Mouse (Mus musculus): ENCODE data around the gene Slc26a8. TPM values are rescaled to one million over a fixed set of nuclear protein-coding genes. Genes with fewer than 3 reads are reported as not detected.

Gene Slc26a8
- total and polyA plus RNA-seq, 2 experiments from 2014 or later, result 1.8 to 4.4 TPM

- H3K9ac ChIP-seq (replicated peaks; ENCODE audit: low read length, poor library complexity, severe bottlenecking), result no peak overlapping the region
- ATAC-seq (ENCODE audit: low FRiP score) (no peak), DNase-seq (ENCODE audit: low spot score) (no peak)
- H3K9me3 ChIP-seq (ENCODE audit: low read length), result no peaks in the 10 kb centered on the region
- no peak for TF ChIP-seq CTCF (IDR thresholded peaks at IDR 0.05)
- WGBS, result 88% methylated on average over 2 of the region's 2 CpGs
- H3K4me2 ChIP-seq (ENCODE audit: low read depth, low read length, poor library complexity, severe bottlenecking), result no peak overlapping the region
- no peak overlapping the region for H3K4me3 ChIP-seq (ENCODE audit: low read depth, low read length)
- H3K36me3 ChIP-seq (ENCODE audit: insufficient read depth, low read length), result no peaks in the 10 kb centered on the region
- no peaks in the 10 kb centered on the region for H3K27me3 ChIP-seq (ENCODE audit: insufficient read depth, low read length)
- H3K4me1 ChIP-seq (ENCODE audit: insufficient read depth, low read length), result 0 out of 2 replicates have a peak, but pooled peaks cover 3% of the 10 kb centered on the region
- H3K27ac ChIP-seq (ENCODE audit: low read depth, low read length), result no peak overlapping the region
Measured at GRCm38 (mm10) chr17:28702646-28703045, 12.6 kb upstream of the Slc26a8 start.

DNA sequence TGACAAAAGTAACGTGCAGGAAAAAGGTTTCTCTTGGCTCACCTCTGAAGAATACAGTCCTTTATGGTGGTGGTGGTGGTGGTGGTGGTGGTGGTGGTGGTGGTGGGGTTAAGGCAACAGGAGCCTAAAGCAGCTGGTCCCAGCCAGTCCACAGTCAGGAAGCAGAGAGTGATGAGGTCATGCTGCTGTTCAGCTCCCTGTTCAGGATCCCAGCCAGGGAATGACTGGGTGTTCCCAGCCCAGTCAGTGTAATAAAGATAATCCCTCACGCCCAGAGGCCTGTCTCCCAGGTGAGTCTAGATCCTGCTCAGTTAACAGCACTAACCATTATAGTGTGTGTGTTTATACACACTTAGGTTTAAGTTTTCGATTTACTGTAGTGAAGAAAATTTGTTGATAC, 11.7 kb upstream of the Slc26a8 start:
- no peak for TF ChIP-seq CTCF (IDR thresholded peaks at IDR 0.05)
- no peaks in the 10 kb centered on the region for H3K27me3 ChIP-seq (ENCODE audit: insufficient read depth, low read length)
- no peak for DNase-seq (ENCODE audit: low spot score)
- H3K27ac ChIP-seq (ENCODE audit: low read depth, low read length), result no peak overlapping the region
- no peak overlapping the region for H3K4me2 ChIP-seq (ENCODE audit: low read depth, low read length, poor library complexity, severe bottlenecking)
- ATAC-seq (ENCODE audit: low FRiP score), result no peak
- H3K36me3 ChIP-seq (ENCODE audit: insufficient read depth, low read length), result no peaks in the 10 kb centered on the region
- WGBS, result 90% methylated on average over 3 of the region's 3 CpGs
- no peaks in the 10 kb centered on the region for H3K9me3 ChIP-seq (ENCODE audit: low read length)
- H3K4me1 ChIP-seq (ENCODE audit: insufficient read depth, low read length), result 0 out of 2 replicates have a peak, but pooled peaks cover 3% of the 10 kb centered on the region
- H3K9ac ChIP-seq (replicated peaks; ENCODE audit: low read length, poor library complexity, severe bottlenecking), result no peak overlapping the region
- H3K4me3 ChIP-seq (ENCODE audit: low read depth, low read length), result no peak overlapping the region

DNA sequence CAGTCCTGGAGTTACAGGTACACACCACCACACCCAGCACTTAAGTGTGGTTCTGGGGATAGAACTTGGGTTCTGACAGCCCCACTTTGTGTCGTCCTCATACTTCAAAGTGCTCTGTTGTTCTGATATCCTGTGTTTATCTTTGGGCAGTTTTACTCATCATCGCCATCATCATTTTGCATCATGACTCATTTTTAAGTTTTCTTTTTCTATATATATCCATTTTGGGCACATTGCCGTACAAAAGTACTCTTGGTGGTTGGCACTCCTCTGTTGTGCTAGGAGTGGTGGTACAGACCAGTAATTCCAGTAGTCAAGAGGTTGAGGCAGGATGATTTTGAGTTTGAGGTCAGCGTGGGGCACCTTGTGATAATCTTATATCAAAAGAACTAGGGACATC, 11.1 kb upstream of the Slc26a8 start:
- no peaks in the 10 kb centered on the region for H3K27me3 ChIP-seq (ENCODE audit: insufficient read depth, low read length)
- no peak overlapping the region for H3K4me3 ChIP-seq (ENCODE audit: low read depth, low read length)
- H3K9ac ChIP-seq (replicated peaks; ENCODE audit: low read length, poor library complexity, severe bottlenecking), result no peak overlapping the region
- H3K36me3 ChIP-seq (ENCODE audit: insufficient read depth, low read length), result no peaks in the 10 kb centered on the region
- 0 out of 2 replicates have a peak, but pooled peaks cover 6% of the 10 kb centered on the region for H3K4me1 ChIP-seq (ENCODE audit: insufficient read depth, low read length)
- ATAC-seq (ENCODE audit: low FRiP score) (no peak), DNase-seq (ENCODE audit: low spot score) (no peak)
- no peak for TF ChIP-seq CTCF (IDR thresholded peaks at IDR 0.05)
- H3K9me3 ChIP-seq (ENCODE audit: low read length), result no peaks in the 10 kb centered on the region
- WGBS, result 93% methylated on average over 4 of the region's 4 CpGs
- H3K27ac ChIP-seq (ENCODE audit: low read depth, low read length), result no peak overlapping the region
- H3K4me2 ChIP-seq (ENCODE audit: low read depth, low read length, poor library complexity, severe bottlenecking), result no peak overlapping the region

- no peak overlapping the region for H3K9ac ChIP-seq (replicated peaks; ENCODE audit: low read length, poor library complexity, severe bottlenecking)
- no peak overlapping the region for H3K27ac ChIP-seq (ENCODE audit: low read depth, low read length)
- DNase-seq (ENCODE audit: low spot score), result no peak
- no peaks in the 10 kb centered on the region for H3K27me3 ChIP-seq (ENCODE audit: insufficient read depth, low read length)
- no peak for TF ChIP-seq CTCF (IDR thresholded peaks at IDR 0.05)
- no peaks in the 10 kb centered on the region for H3K36me3 ChIP-seq (ENCODE audit: insufficient read depth, low read length)
- no peaks in the 10 kb centered on the region for H3K9me3 ChIP-seq (ENCODE audit: low read length)
- H3K4me2 ChIP-seq (ENCODE audit: low read depth, low read length, poor library complexity, severe bottlenecking), result no peak overlapping the region
- 0 out of 2 replicates have a peak, but pooled peaks cover 6% of the 10 kb centered on the region for H3K4me1 ChIP-seq (ENCODE audit: insufficient read depth, low read length)
- ATAC-seq (ENCODE audit: low FRiP score), result no peak
- WGBS, result 78% methylated on average over 7 of the region's 7 CpGs
- H3K4me3 ChIP-seq (ENCODE audit: low read depth, low read length), result no peak overlapping the region
Measured at GRCm38 (mm10) chr17:28699789-28700188, 9.8 kb upstream of the Slc26a8 start.

GRCm38 (mm10) chr17:28698672-28699071, 8.6 kb upstream of the Slc26a8 start:
- Histone ChIP-seq H3K27ac (ENCODE audit: low read depth, low read length) (no peak overlapping the region), H3K27me3 (ENCODE audit: insufficient read depth, low read length) (no peaks in the 10 kb centered on the region), H3K4me2 (ENCODE audit: low read depth, low read length, poor library complexity, severe bottlenecking) (no peak overlapping the region), H3K9ac (replicated peaks; ENCODE audit: low read length, poor library complexity, severe bottlenecking) (no peak overlapping the region), H3K9me3 (ENCODE audit: low read length) (no peaks in the 10 kb centered on the region), H3K4me3 (ENCODE audit: low read depth, low read length) (no peak overlapping the region), H3K36me3 (ENCODE audit: insufficient read depth, low read length) (no peaks in the 10 kb centered on the region), H3K4me1 (ENCODE audit: insufficient read depth, low read length) (0 out of 2 replicates have a peak, but pooled peaks cover 6% of the 10 kb centered on the region)
- DNase-seq (ENCODE audit: low spot score) (no peak), ATAC-seq (ENCODE audit: low FRiP score) (no peak)
- WGBS, result 81% methylated on average over 2 of the region's 2 CpGs
- no peak for TF ChIP-seq CTCF (IDR thresholded peaks at IDR 0.05)

GRCm38 (mm10) chr17:28698245-28698644, 8.2 kb upstream of the Slc26a8 start:
- H3K36me3 ChIP-seq (ENCODE audit: insufficient read depth, low read length), result no peaks in the 10 kb centered on the region
- H3K27me3 ChIP-seq (ENCODE audit: insufficient read depth, low read length), result no peaks in the 10 kb centered on the region
- peaks cover 10% of the 10 kb centered on the region; the same call in 1 of the 2 replicates for H3K4me1 ChIP-seq (ENCODE audit: insufficient read depth, low read length)
- DNase-seq (ENCODE audit: low spot score) (no peak), ATAC-seq (ENCODE audit: low FRiP score) (no peak)
- no peak overlapping the region for H3K9ac ChIP-seq (replicated peaks; ENCODE audit: low read length, poor library complexity, severe bottlenecking)
- no peak overlapping the region for H3K4me3 ChIP-seq (ENCODE audit: low read depth, low read length)
- no peak for TF ChIP-seq CTCF (IDR thresholded peaks at IDR 0.05)
- H3K9me3 ChIP-seq (ENCODE audit: low read length), result no peaks in the 10 kb centered on the region
- no peak overlapping the region for H3K4me2 ChIP-seq (ENCODE audit: low read depth, low read length, poor library complexity, severe bottlenecking)
- no peak overlapping the region for H3K27ac ChIP-seq (ENCODE audit: low read depth, low read length)
- 46% methylated on average over 4 of the region's 4 CpGs for WGBS

Measured in midbrain, postnatal 0 days (tissue).